Mouse (Mus musculus): ENCODE measurements around the gene Actl6a. TPM values are rescaled to one million over a fixed set of nuclear protein-coding genes. Genes with fewer than 3 reads are reported as not detected.
"Not testable (repeated sequence)": the region's sequence is repeated elsewhere in the genome, so short reads cannot be mapped to it uniquely, and the experiment has no call there.

Actl6a gene
- polyA plus RNA-seq, 1 experiment from 2014 or later, result 49.2 TPM

- 87% methylated on average over 3 of the region's 3 CpGs for WGBS
- Histone ChIP-seq H3K9me3 (ENCODE audit: control insufficient read depth) (no peaks in the 10 kb centered on the region), H3K4me2 (replicated peaks; ENCODE audit: low read depth) (no peak overlapping the region), H3K4me1 (replicated peaks; ENCODE audit: control insufficient read depth, insufficient read depth, low read length) (0 out of 2 replicates have a peak, but pooled peaks cover 3% of the 10 kb centered on the region), H3K9ac (ENCODE audit: low read depth, low read length) (no peak overlapping the region), H3K27ac (ENCODE audit: low read depth, low read length) (no peak overlapping the region), H3K27me3 (replicated peaks; ENCODE audit: control insufficient read depth, insufficient read depth, low read length) (no peaks in the 10 kb centered on the region), H3K36me3 (ENCODE audit: control insufficient read depth, insufficient read depth) (peaks cover 61% of the 10 kb centered on the region), H3K4me3 (ENCODE audit: low read depth, low read length) (no peak overlapping the region)
- no peak for TF ChIP-seq CTCF (IDR thresholded peaks at IDR 0.05; ENCODE audit: low read depth)
- ATAC-seq, result no peak
Observed at GRCm38 (mm10) chr3:32713711-32714110, 7.6 kb downstream of the Actl6a start.

GRCm38 (mm10) chr3:32717403-32717802 is 11.3 kb downstream of the Actl6a start:
- H3K36me3 ChIP-seq (ENCODE audit: control insufficient read depth, insufficient read depth), result peaks cover 86% of the 10 kb centered on the region
- H3K27ac ChIP-seq (ENCODE audit: low read depth, low read length); H3K9me3 ChIP-seq (ENCODE audit: control insufficient read depth); H3K4me1 ChIP-seq (replicated peaks; ENCODE audit: control insufficient read depth, insufficient read depth, low read length); H3K27me3 ChIP-seq (replicated peaks; ENCODE audit: control insufficient read depth, insufficient read depth, low read length); H3K4me2 ChIP-seq (replicated peaks; ENCODE audit: low read depth); H3K9ac ChIP-seq (ENCODE audit: low read depth, low read length); H3K4me3 ChIP-seq (ENCODE audit: low read depth, low read length); ATAC-seq: not testable (repeated sequence)
- 94% methylated on average over 6 of the region's 6 CpGs for WGBS

- TF ChIP-seq CTCF (IDR thresholded peaks at IDR 0.05; ENCODE audit: low read depth), result no peak
- Histone ChIP-seq H3K4me2 (replicated peaks; ENCODE audit: low read depth) (no peak overlapping the region), H3K27me3 (replicated peaks; ENCODE audit: control insufficient read depth, insufficient read depth, low read length) (no peaks in the 10 kb centered on the region), H3K4me1 (replicated peaks; ENCODE audit: control insufficient read depth, insufficient read depth, low read length) (no peaks in the 10 kb centered on the region), H3K27ac (ENCODE audit: low read depth, low read length) (no peak overlapping the region), H3K9me3 (ENCODE audit: control insufficient read depth) (no peaks in the 10 kb centered on the region), H3K4me3 (ENCODE audit: low read depth, low read length) (no peak overlapping the region), H3K9ac (ENCODE audit: low read depth, low read length) (no peak overlapping the region), H3K36me3 (ENCODE audit: control insufficient read depth, insufficient read depth) (peaks cover 85% of the 10 kb centered on the region)
- WGBS, result 89% methylated on average over 5 of the region's 5 CpGs
- no peak for ATAC-seq
Observed at GRCm38 (mm10) chr3:32718271-32718670, 12.2 kb downstream of the Actl6a start.

- H3K4me1 ChIP-seq (replicated peaks; ENCODE audit: control insufficient read depth, insufficient read depth, low read length), result no peaks in the 10 kb centered on the region
- no peaks in the 10 kb centered on the region for H3K27me3 ChIP-seq (replicated peaks; ENCODE audit: control insufficient read depth, insufficient read depth, low read length)
- no peak for ATAC-seq
- H3K4me3 ChIP-seq (ENCODE audit: low read depth, low read length), result no peak overlapping the region
- no peak for TF ChIP-seq CTCF (IDR thresholded peaks at IDR 0.05; ENCODE audit: low read depth)
- H3K9ac ChIP-seq (ENCODE audit: low read depth, low read length), result no peak overlapping the region
- H3K9me3 ChIP-seq (ENCODE audit: control insufficient read depth), result no peaks in the 10 kb centered on the region
- H3K4me2 ChIP-seq (replicated peaks; ENCODE audit: low read depth), result no peak overlapping the region
- 93% methylated on average over 7 of the region's 7 CpGs for WGBS
- peaks cover 80% of the 10 kb centered on the region for H3K36me3 ChIP-seq (ENCODE audit: control insufficient read depth, insufficient read depth)
- no peak overlapping the region for H3K27ac ChIP-seq (ENCODE audit: low read depth, low read length)
Observed at GRCm38 (mm10) chr3:32724191-32724590, 18.1 kb downstream of the Actl6a start.

- Histone ChIP-seq H3K27ac (ENCODE audit: low read depth, low read length) (no peak overlapping the region), H3K4me3 (ENCODE audit: low read depth, low read length) (no peak overlapping the region), H3K9me3 (ENCODE audit: control insufficient read depth) (no peaks in the 10 kb centered on the region), H3K4me2 (replicated peaks; ENCODE audit: low read depth) (no peak overlapping the region), H3K27me3 (replicated peaks; ENCODE audit: control insufficient read depth, insufficient read depth, low read length) (no peaks in the 10 kb centered on the region), H3K36me3 (ENCODE audit: control insufficient read depth, insufficient read depth) (peaks cover 79% of the 10 kb centered on the region), H3K4me1 (replicated peaks; ENCODE audit: control insufficient read depth, insufficient read depth, low read length) (no peaks in the 10 kb centered on the region), H3K9ac (ENCODE audit: low read depth, low read length) (no peak overlapping the region)
- 89% methylated on average over 5 of the region's 5 CpGs for WGBS
- no peak for ATAC-seq
- TF ChIP-seq CTCF (IDR thresholded peaks at IDR 0.05; ENCODE audit: low read depth), result no peak
Observed at GRCm38 (mm10) chr3:32725951-32726350, 19.9 kb downstream of the Actl6a start.

GRCm38 (mm10) chr3:32727861-32728260 is 21.8 kb downstream of the Actl6a start:
- H3K27ac ChIP-seq (ENCODE audit: low read depth, low read length), result no peak overlapping the region
- ATAC-seq, result no peak
- no peak overlapping the region for H3K9ac ChIP-seq (ENCODE audit: low read depth, low read length)
- no peaks in the 10 kb centered on the region for H3K9me3 ChIP-seq (ENCODE audit: control insufficient read depth)
- no peaks in the 10 kb centered on the region for H3K4me1 ChIP-seq (replicated peaks; ENCODE audit: control insufficient read depth, insufficient read depth, low read length)
- WGBS, result 87% methylated on average over 4 of the region's 4 CpGs
- no peak for TF ChIP-seq CTCF (IDR thresholded peaks at IDR 0.05; ENCODE audit: low read depth)
- peaks cover 80% of the 10 kb centered on the region for H3K36me3 ChIP-seq (ENCODE audit: control insufficient read depth, insufficient read depth)
- no peak overlapping the region for H3K4me3 ChIP-seq (ENCODE audit: low read depth, low read length)
- no peak overlapping the region for H3K4me2 ChIP-seq (replicated peaks; ENCODE audit: low read depth)
- no peaks in the 10 kb centered on the region for H3K27me3 ChIP-seq (replicated peaks; ENCODE audit: control insufficient read depth, insufficient read depth, low read length)

All from intestine, postnatal 0 days (tissue).